Mouse (Mus musculus) thymus, postnatal 14 days (tissue): ENCODE measurements at regions not wholly inside any gene's neighbourhood (a gene's known extent, or its start where the extent isn't known, plus 50 kb on each side); places are given as distances from the start of the nearest gene placed in this dataset.
"Not testable (repeated sequence)": the region's sequence is repeated elsewhere in the genome, so short reads cannot be mapped to it uniquely, and the experiment has no call there.

ENCODE experiments used
- DNase-seq: peaks from one replicate; pipeline ENCODE4 v3.0.0; 2021

DNA sequence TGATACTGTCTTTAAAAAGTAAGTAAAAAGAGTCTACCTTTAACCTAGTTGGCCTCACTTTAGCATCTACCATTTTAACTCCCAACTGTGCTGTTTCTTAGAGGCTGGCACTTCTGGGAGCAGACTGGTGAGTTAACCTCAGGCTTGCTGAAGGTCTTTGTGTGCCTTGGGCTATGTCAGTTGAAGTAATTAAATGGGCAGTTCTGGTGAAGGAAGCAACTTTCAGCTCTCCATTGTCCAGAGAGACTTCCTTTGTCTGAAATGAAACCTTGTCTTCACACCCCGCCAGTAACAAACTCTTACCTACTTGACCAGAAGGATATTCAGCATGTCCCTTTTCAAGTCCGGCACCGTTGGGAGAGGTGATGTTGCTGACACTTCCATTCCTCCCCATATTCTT, 55.5 kb downstream of the Zfp281 start:
- DNase-seq, result no peak

DNA sequence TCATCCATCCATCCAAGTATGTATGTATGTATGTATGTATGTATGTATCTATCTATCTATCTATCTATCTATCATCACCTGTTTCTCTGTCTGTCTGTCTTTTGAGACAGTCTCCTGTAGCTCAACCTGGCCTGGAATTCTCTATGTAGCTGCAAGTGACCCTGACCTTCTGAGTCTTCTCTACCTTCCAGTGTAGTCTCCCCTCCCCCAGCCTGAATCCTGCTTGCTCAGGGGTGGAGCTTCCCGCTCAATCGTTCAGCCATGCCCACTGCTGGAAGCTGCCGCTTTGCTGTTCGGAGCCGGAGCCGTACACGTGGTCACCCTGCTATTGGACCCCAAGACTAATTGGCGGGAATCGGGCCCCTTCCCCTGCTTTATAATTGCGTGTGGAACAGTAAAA, 57.6 kb downstream of the Zfp281 start:
- DNase-seq, result not testable (repeated sequence)

DNA sequence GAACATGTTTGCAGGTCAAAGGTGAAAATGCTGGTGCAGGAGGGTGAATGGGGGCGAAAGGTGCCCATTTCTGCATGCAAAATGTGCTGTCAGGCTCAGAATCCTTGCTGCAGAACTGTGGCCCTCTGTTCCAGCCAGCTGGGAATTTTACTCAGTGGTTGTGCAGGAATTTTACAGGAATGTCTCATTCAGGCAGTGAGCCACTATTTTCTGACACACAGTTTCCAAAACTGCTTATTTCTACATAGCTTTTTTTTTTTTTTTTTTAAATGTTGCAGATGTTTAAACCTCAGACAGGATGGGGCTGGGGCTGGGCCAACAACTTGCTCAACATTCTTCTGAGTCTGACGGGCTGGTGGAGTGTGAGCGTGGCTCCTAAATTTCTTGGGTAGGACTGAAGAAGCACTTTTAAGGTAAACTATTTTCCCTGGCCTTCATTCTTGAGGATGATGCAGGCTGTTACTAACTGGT, 58.4 kb downstream of the Zfp281 start:
- peak; percentile 67 for DNase-seq

DNA sequence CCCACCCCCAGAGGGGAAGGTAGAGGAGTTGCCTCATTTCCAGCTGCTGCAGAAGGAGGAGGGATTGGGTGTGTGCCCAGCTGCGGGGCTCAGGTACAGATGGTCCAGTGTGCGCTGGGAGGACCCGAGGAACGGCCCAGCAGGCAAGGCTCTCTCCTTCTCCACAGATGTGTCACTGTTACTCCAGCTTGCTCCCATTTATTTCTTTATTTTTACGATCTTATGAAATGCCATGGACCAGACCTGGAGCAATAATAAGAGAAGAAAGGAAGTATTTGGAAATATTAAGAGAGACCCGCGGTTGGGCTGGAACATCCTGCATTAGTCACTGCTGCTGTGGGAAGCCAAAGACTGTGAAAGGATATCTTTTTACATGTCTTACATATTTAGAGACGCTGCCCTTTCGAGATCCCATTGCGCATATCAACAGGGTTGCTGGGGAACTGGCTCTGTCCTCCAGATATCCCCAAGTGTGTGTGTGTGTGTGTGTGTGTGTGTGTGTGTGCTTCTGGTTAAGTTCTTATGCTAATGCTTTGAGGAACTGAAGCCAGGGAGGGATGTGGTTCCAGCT, 58.9 kb downstream of the Zfp281 start:
- no peak for DNase-seq

DNA sequence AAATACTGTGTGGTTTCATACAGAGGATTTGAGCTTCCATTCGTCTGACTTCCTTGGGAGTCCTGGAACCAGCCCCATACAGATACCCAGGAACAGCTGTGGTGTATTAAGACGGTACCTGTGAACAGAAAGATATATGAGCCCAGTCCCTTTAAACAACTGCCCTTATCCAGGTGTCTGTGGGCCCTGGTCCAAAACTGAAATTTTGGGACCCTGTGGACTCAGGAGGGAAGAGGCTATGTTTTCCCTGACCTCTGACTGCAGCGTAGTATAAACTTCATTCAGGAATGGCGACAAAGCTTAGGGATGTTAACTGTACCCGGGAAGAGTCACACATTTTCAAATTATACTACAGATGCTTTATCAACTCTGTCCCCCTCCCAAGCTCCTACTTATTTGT, 59.8 kb downstream of the Zfp281 start:
- no peak for DNase-seq

DNA sequence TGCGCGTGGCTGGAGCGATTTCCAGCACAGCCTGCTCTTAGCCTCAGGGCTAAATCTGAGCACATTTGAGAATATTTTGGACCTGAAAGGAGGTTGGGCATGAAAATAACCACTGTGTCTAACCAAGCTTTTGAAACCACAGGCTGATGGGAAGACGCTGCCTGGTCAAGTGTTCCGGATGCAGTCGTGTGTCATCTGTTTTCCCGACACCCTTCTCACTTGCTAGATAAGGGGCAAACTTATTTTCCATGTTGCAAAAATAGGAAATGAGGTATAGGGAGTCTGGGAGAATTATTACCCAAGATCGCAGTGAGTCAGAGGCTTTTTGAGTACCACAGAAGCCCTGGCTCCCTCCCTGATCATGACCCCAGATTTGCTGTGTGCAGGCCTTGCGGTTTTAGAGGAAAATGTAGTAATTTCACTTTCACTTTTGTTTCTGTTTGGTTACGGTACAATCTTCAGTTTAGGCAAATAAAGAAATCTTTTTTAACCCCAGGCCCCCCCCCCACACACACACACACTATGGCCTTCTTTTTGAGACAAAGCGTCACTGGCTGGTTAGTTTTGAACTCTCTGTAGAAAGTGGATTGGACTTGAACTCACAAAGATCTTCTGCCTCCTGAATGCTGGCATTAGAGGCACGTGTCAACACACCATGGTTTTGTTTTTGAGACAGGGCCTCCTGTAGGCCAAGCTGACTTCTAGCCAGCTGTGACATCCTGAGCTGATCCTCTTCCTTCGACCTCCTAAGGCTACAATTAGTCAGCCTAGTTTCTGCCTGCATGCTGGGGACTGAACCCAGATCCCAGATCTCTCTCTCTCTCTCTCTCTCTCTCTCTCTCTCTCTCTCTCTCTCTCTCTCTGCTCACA, 60.7 kb downstream of the Zfp281 start:
- peak; percentile 56 for DNase-seq

DNA sequence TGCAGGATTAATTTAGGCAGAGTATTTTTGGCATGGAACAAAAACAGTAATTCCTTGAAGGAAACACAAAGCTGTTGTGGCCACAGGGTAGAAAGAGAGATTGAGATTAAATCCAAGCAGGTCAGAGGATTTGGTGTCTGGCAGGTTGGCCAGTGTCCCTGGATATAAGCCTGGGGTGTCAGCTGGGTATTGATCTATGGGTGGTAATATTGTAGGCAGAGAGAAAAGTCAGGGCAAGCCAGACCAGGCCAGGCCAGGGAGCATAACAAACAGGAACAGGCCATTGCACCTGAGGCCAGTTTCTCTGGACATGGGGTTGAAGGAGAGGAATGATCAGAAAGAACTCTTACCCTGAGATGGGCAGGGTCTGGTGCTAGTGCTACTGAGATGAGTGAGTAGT, 61.8 kb downstream of the Zfp281 start:
- no peak for DNase-seq

DNA sequence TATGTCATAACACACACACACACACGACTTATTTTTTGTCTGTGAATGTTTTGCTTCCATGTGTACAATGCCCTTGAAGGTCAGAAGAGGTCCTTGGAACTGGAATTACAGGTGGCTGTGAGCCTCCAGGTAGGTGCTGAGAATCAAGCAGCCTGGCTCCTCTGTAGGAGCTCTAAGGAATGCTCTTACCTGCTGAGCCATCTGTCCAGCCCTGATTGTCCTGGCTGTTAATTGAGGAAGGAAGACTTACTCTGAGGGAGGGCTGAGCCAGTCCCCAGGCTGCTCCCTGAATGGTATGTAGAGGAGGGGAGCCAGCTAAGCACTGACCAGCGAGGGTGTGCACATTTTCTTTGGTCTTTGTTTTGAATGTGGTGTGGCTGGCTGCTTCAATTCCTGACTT, 65.4 kb downstream of the Zfp281 start:
- no peak for DNase-seq

DNA sequence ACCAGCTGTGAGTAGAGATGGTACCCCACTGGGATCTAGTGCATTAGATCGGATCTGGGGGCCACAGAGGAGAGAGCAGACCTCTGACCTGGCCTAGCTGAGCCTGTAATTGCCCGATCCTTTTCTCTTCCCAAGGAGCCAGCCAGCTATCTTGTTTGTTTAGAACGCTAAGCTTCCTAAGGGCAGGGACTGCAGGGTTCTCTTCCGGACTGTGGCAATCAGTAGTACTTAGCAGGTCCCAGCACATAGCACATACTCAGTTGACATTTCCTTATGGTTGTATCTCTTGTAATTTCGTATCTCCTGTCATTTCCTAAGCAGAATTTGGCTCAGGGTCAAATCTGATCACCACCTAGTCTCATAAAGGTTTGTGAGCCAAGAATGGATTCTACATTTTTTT, 68.7 kb downstream of the Zfp281 start:
- no peak for DNase-seq

DNA sequence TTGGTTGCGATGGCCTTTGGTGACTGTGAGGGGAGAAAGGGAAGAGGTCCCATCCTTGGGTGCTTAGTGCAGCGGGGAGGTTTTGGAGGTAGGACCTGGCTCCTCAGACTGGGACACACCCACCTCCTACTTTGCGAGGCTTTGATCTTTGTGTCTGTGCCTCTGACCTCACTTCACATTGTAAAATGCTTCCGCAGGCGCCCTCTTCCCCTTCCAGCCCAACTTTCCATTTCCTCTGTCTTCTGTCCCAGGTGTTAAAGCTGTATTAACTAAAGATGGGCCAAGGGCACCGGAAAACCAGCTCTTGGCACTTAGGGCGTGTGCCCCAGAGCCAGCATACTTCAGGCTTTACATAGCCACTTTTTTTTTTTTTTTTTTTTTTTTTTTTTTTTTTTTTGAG, 70.3 kb downstream of the Zfp281 start:
- DNase-seq, result peak; percentile 70

DNA sequence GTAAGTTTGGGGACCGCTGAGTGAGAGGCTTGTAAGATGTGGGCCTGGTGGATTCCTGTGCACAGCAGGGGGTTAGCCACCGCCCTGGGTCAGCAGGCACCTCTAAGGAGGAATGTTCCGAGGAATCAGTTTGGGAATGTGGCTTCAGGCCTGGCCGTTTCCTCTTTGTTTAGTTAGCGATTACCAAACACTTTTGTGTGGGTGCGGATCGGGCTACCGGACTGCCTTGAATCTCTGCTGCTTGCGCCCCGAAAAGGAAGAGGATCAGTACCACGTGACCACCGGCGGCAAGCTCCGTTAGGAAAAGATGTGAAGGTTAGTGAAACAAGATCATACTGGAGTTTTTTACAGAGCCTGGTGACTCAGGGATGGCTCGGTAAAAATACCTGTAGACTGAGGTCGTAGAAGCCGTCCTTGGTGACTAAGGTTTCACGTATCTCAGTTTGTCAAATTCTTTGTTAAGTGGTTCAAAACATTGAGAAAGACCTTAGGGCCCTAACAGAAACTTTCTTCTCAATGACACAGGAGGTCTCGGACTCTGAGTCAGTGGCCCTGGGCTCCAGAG, 71.5 kb downstream of the Zfp281 start:
- no peak for DNase-seq

DNA sequence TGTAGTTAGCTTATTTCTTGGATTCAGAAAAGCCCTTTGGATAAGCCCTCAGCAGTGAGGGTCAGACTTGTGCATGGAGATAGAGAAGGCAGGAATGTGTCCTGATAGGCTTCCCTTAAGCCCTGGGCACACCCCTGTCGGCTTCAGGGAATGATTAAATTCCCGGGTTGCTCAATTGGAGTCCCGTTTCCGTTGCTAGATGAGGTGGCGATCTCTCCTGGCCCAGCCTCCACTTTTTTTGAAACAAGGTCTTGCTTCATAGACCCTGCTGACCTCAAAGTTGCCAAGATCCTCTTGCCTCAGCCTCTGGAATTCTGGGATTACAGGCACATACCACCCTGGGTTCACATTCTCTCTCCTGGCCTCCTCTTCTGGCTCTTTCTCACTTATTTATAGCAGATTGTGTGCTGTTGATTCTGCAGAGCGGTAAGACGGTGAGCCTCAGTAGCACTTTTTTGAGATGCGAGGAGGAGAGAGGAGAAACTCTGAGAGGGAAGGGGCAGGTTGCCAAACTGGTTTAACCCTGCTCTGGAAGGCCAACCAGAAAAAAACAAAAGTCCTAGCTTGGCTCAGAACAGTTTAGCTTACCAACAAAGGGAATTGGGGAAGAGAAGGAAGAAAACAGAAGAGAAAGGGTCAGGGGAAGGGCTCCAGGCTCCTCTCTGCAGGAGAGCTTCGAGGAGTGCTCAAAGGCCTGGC, 73.9 kb downstream of the Zfp281 start:
- no peak for DNase-seq

DNA sequence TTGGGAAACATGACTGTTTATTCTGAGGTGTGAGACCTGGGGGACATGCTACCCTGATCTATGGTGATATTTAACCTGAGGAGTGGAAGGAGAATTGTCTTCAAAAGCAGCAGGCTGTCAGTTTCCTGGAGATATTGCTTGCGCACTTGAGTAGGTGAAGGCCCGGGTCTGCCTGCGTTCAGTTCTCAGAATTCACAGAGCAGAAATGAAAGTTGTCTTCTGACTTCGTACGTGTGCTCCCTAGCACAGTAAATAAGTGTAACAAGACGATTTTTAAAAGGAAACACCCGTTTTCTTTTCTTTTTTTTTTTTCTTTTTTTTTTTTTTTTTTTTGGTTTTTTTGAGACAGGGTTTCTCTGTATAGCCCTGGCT, 74.4 kb downstream of the Zfp281 start:
- no peak for DNase-seq

DNA sequence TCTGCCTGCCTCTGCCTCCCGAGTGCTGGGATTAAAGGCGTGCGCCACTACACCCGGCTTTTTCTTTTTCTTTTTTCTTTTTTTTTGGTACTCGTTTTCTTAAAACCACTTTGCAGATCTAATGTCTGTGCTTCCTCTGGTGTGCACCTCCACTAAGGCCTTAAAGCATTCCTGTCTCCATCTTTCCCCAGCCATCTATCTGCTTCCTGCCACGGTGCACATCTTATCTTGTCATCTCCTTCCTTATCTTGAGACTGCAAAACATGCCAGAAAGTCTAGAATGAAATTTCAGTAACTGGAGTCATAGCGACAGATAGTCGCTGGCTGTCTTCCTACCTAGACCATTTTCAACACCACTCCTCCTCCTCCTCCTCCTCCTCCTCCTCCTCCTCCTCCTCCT, 74.9 kb downstream of the Zfp281 start:
- no peak for DNase-seq

DNA sequence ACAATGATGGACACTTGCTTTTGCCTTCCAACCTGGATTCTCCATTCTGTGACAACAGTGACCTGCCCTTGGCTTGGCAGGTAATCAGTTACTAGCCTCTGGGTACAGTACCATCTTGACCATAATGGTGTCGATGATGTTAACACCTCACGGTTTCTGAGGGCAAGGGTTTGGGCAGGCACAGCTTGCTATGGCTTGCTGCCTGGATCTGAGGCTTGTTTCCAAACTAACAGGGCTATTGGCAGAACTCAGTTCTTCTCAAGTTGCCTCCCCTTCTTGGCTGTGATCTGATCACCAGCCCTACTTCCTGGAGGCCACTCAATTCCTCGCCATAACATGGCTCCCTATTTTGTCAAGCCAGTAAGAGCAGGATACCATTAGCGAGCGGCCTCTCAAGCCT, 79.4 kb downstream of the Zfp281 start:
- no peak for DNase-seq

DNA sequence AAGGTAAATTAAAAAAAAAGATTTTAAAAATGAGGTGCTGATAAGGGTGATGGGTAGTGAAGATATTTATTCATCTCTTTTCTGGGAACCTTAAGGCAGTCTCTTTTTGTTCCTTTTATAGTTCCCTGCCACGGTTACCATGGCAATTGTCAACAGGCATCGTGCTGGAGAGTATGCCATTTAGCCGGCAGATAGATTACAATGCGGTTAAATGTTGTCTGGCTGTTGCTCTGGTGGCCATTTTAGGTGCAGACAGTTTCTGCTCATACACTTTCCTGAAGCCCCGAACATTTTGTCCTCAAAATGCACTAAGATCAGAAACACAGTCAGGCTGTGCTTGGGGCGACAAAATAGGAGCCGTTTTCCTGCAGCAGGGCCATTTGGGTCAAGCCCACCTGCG, 81.8 kb downstream of the Zfp281 start:
- DNase-seq, result no peak

DNA sequence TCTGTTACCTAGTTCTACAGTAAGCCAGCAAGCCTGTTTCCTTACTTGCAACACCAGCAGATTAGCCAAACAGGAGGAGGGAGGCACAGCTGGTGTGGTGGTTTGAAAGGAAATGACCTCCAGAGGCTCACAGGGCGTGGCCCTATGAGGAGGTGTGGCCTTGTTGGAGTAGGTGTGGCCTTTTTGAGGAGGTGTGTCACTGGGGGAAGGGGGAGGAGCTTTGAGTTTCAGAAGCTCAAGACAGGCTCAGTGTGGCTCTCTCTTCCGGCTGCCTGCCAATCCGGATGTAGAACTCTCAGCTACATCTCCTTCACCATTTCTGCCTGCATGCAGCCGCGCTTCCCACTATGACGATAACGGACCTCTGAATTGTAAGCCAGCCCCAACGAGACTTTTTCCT, 82.7 kb downstream of the Zfp281 start:
- peak; percentile 62 for DNase-seq

DNA sequence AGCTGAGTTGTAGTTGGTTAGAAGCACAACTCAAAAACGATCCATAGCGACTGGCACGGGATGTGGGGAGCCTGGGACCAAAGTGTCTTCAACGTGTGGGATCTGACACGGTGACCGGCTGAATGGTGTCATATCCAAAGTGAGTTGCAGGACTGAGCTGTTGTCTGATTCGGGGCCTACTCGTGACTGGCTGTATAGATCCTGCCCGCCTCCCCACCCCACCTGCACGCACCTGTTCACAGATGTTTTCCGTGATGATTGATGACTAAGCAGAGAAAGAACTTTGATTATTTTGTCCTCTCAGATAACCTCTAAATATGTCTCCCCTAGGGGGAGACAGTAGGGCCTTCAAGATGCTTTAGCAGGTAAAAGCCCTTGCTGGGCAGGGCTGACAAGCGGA, 83.2 kb downstream of the Zfp281 start:
- DNase-seq, result no peak

DNA sequence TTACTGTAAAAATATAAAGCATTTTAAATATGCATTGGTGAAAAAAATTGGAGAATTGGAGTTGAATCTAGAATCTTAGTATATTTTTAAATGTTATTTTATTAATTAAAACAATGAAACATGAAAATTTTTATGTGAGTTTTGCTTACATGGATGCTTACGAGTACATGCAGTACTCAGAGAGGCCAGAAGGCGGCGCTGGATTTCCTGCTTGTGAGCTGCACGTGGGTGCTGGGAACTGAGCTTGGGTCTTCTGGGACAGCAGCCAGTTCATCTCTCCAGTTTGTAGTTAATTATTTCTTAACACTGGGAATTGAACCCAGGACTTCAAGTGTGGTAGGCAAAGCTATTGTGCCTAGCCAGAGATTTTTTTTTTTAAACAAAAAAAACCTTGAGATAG, 85.5 kb downstream of the Zfp281 start:
- no peak for DNase-seq

DNA sequence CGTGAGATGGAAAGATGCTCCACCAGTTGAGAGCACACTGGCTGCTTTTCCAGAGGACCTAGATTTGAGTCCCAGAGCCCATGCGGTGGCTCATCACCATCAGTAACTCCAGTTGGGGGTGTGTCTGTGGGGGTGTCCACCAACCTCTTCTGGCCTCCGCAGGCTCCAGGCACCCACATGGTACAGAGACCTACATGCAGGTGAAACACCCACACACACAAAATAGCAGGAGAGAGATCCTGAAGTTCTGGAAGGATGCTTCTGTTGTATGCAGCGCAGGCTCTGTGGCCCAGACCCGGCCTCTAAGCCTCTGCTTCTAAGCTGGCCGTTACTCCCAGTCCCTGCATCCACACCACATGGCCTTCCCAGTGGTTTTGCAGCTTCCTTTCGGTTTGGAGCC, 86.5 kb downstream of the Zfp281 start:
- DNase-seq, result no peak

DNA sequence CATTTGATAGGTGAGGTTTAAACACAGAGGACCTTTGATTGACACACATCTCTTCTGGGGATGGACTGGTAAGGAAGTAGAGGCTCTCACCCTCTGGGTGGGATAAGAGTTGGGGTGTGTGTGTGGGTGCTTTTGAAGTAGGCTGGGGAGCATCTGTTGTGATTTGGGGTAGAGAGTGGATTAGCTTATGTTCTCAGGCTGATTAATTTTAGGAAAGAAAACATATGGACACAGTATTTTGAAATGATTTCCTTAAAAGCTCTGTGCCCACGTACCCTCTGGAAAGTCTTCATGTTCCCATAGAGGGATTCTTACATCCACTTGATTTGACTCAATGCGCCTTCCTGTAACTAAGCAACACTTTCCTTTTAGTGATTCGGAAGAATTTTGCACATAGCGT, 89.4 kb downstream of the Zfp281 start:
- DNase-seq, result no peak

DNA sequence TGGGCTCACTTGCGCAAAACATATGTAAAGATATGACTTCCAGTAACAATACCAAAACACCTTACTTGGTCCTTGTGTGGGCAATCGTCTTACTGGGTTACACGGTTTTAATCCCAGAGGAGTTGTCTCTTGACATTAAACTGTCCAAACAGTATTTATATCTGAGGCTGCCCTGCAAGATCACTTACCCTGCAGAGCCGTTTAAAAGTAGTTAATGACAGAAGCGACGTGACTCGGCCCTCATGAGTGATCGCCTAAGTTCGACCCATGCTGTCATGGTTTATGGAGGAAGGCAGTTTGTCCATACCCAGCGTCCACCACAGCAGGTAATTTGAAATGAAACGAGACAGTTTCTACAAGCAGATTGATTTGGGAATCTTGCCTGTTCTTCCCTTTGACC, 90.3 kb downstream of the Zfp281 start:
- DNase-seq, result no peak

DNA sequence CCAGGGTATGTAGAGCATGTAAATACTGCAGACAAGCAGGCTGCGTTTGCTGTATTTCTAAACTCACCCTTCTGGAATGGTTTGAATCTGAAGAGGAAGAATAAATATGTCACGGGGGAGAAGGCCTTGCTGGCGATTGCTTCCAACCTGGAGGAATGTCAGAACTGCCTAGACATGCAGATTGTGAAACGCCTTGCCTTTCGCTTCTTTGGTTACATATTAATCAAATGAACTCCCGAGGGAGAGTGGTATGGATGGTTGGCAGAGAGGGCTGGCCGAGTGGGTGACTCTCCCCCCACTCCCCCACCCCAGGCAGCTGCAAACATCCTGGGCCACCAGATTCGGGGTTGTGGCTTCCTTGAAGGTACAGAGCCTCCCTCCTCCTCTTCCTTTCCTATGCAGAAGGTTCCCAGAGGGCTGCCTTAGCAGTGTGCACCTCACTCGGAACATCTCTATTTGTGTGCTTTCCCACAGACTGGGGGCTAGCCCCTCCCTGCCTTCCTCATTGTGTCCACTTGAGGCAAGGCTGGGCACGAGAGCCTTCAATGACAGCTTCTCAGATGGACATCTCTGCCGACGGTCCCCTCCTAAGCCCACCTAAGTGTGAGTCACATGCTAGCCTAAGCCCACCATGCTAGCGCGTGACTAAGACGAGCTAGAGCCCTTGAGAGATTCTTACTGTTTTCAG, 93.3 kb downstream of the Zfp281 start:
- peak; percentile 25 for DNase-seq
